Mouse (Mus musculus): Measurements from ENCODE around the gene St6galnac3. TPM values are rescaled to one million over a fixed set of nuclear protein-coding genes. Genes with fewer than 3 reads are reported as not detected.

The St6galnac3 gene
- polyA plus RNA-seq, 1 experiment = not detected

GRCm38 (mm10) chr3:153734741-153735140 lies 9.8 kb upstream of the St6galnac3 start:
- Histone ChIP-seq H3K4me3 (ENCODE audit: insufficient read depth, low read length) (no peak overlapping the region), H3K27ac (ENCODE audit: insufficient read depth, low read depth, low read length) (no peak overlapping the region), H3K4me1 (ENCODE audit: control insufficient read depth, insufficient read depth, low read length) (no peaks in the 10 kb centered on the region)
- TF ChIP-seq CTCF (IDR thresholded peaks at IDR 0.05; ENCODE audit: low read depth, low read length) = no peak
- TF ChIP-seq POLR2A (IDR thresholded peaks at IDR 0.05; ENCODE audit: borderline replicate concordance, low read depth, low read length) = no peak

GRCm38 (mm10) chr3:153733364-153734159 lies 8.6 kb upstream of the St6galnac3 start:
- Histone ChIP-seq H3K4me1 (ENCODE audit: control insufficient read depth, insufficient read depth, low read length) (no peaks in the 10 kb centered on the region), H3K27ac (ENCODE audit: insufficient read depth, low read depth, low read length) (no peak overlapping the region)

GRCm38 (mm10) chr3:153732749-153733148 lies 7.8 kb upstream of the St6galnac3 start:
- no peaks in the 10 kb centered on the region for H3K4me1 ChIP-seq (ENCODE audit: control insufficient read depth, insufficient read depth, low read length)
- H3K27ac ChIP-seq (ENCODE audit: insufficient read depth, low read depth, low read length) = no peak overlapping the region
- no peak overlapping the region for H3K4me3 ChIP-seq (ENCODE audit: insufficient read depth, low read length)
- TF ChIP-seq POLR2A (IDR thresholded peaks at IDR 0.05; ENCODE audit: borderline replicate concordance, low read depth, low read length) = no peak
- TF ChIP-seq CTCF (IDR thresholded peaks at IDR 0.05; ENCODE audit: low read depth, low read length) = no peak

More at GRCm38 (mm10) chr3:153733364-153734159, 8.6 kb upstream of the St6galnac3 start:
- TF ChIP-seq POLR2A (IDR thresholded peaks at IDR 0.05; ENCODE audit: borderline replicate concordance, low read depth, low read length) (no peak), CTCF (IDR thresholded peaks at IDR 0.05; ENCODE audit: low read depth, low read length) (no peak)
- no peak overlapping the region for H3K4me3 ChIP-seq (ENCODE audit: insufficient read depth, low read length)

GRCm38 (mm10) chr3:153732035-153732434 lies 7.1 kb upstream of the St6galnac3 start:
- no peak overlapping the region for H3K27ac ChIP-seq (ENCODE audit: insufficient read depth, low read depth, low read length)
- no peak overlapping the region for H3K4me3 ChIP-seq (ENCODE audit: insufficient read depth, low read length)
- H3K4me1 ChIP-seq (ENCODE audit: control insufficient read depth, insufficient read depth, low read length) = no peaks in the 10 kb centered on the region
- TF ChIP-seq POLR2A (IDR thresholded peaks at IDR 0.05; ENCODE audit: borderline replicate concordance, low read depth, low read length) (no peak), CTCF (IDR thresholded peaks at IDR 0.05; ENCODE audit: low read depth, low read length) (no peak)

GRCm38 (mm10) chr3:153728577-153728976 lies 3.6 kb upstream of the St6galnac3 start:
- no peaks in the 10 kb centered on the region for H3K4me1 ChIP-seq (ENCODE audit: control insufficient read depth, insufficient read depth, low read length)
- TF ChIP-seq CTCF (IDR thresholded peaks at IDR 0.05; ENCODE audit: low read depth, low read length) = no peak
- no peak for TF ChIP-seq POLR2A (IDR thresholded peaks at IDR 0.05; ENCODE audit: borderline replicate concordance, low read depth, low read length)
- no peak overlapping the region for H3K4me3 ChIP-seq (ENCODE audit: insufficient read depth, low read length)
- no peak overlapping the region for H3K27ac ChIP-seq (ENCODE audit: insufficient read depth, low read depth, low read length)

- no peak overlapping the region for H3K4me3 ChIP-seq (ENCODE audit: insufficient read depth, low read length)
- no peaks in the 10 kb centered on the region for H3K4me1 ChIP-seq (ENCODE audit: control insufficient read depth, insufficient read depth, low read length)
- H3K27ac ChIP-seq (ENCODE audit: insufficient read depth, low read depth, low read length) = no peak overlapping the region
- TF ChIP-seq POLR2A (IDR thresholded peaks at IDR 0.05; ENCODE audit: borderline replicate concordance, low read depth, low read length) (no peak), CTCF (IDR thresholded peaks at IDR 0.05; ENCODE audit: low read depth, low read length) (no peak)
These were observed 1.4 kb downstream of the St6galnac3 start for GRCm38 (mm10) chr3:153723467-153724079.

- Histone ChIP-seq H3K4me1 (ENCODE audit: control insufficient read depth, insufficient read depth, low read length) (no peaks in the 10 kb centered on the region), H3K4me3 (ENCODE audit: insufficient read depth, low read length) (no peak overlapping the region), H3K27ac (ENCODE audit: insufficient read depth, low read depth, low read length) (no peak overlapping the region)
- TF ChIP-seq POLR2A (IDR thresholded peaks at IDR 0.05; ENCODE audit: borderline replicate concordance, low read depth, low read length) (no peak), CTCF (IDR thresholded peaks at IDR 0.05; ENCODE audit: low read depth, low read length) (no peak)
These were observed 3.4 kb downstream of the St6galnac3 start for GRCm38 (mm10) chr3:153721525-153721924.

GRCm38 (mm10) chr3:153720922-153721321 lies 4.1 kb downstream of the St6galnac3 start:
- TF ChIP-seq CTCF (IDR thresholded peaks at IDR 0.05; ENCODE audit: low read depth, low read length) (no peak), POLR2A (IDR thresholded peaks at IDR 0.05; ENCODE audit: borderline replicate concordance, low read depth, low read length) (no peak)
- no peaks in the 10 kb centered on the region for H3K4me1 ChIP-seq (ENCODE audit: control insufficient read depth, insufficient read depth, low read length)
- no peak overlapping the region for H3K27ac ChIP-seq (ENCODE audit: insufficient read depth, low read depth, low read length)
- no peak overlapping the region for H3K4me3 ChIP-seq (ENCODE audit: insufficient read depth, low read length)

GRCm38 (mm10) chr3:153720296-153720695 lies 4.7 kb downstream of the St6galnac3 start:
- Histone ChIP-seq H3K27ac (ENCODE audit: insufficient read depth, low read depth, low read length) (no peak overlapping the region), H3K4me1 (ENCODE audit: control insufficient read depth, insufficient read depth, low read length) (no peaks in the 10 kb centered on the region), H3K4me3 (ENCODE audit: insufficient read depth, low read length) (no peak overlapping the region)
- TF ChIP-seq POLR2A (IDR thresholded peaks at IDR 0.05; ENCODE audit: borderline replicate concordance, low read depth, low read length) = no peak
- no peak for TF ChIP-seq CTCF (IDR thresholded peaks at IDR 0.05; ENCODE audit: low read depth, low read length)
